Mouse (Mus musculus): ENCODE results near the gene Stx6.

DNA sequence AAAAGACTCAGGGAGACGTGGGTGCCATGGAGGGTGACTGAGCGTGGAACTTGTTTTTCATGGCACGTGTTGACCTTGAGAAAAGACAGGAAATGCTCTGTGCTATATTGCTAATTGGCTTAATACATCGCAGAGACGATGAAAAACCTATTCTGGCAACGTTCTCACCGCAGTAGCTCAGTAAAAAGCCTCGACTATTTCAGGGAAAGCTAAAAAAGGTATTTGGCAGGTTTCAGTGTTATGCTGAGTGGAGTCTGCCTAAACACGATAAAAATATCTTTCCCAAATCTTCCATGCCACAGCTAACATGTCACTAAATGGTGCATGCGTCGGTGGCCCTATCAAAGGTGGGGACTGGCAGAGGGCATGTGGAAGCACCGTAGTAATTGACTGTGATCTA lies 94.6 kb downstream of the Stx6 start:
- TF ChIP-seq CTCF (IDR thresholded peaks at IDR 0.05; ENCODE audit: control insufficient read depth, insufficient read depth, insufficient replicate concordance, low read depth, low read length) (no peak), POLR2A (IDR thresholded peaks at IDR 0.05; ENCODE audit: control insufficient read depth, low read depth, low read length) (no peak)
